Mouse (Mus musculus): ENCODE measurements around the gene Kcnk16.
"Not testable (repeated sequence)": the region's sequence is repeated elsewhere in the genome, so short reads cannot be mapped to it uniquely, and the experiment has no call there.

Gene Kcnk16

DNA sequence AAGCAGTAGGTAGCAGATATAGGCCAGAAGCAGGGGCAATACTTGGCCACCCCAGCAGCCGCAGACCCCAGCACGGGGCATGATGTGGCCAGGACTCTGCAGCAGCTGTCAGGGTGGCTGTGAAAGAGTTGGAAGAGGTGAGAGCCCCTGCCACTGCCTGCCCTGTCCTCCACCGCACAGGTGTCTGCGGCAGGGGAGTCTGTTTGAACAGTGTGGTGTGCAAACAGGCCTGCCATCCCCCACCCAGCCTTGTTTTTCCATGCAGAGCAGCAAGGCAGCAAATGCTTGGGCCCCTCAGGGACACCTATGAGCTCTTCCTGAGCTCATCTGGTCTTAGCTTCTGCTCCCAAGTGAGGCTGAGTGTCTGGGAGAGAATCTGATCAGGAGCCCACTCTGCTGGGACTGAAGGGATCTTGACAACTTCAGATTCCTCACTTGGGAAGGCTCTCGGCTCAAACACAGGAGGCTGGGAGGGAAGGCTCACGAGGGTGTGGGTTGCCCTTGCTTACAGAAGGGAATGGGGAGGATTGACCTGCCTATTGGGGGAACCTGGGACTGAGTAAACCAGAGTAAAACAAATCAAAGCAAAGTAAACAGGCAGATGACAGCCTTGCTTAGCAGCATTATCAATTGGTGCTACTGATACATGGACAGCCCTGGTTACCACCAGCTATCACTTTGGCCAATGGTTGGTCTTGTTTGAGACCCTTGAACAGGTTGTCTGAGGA lies at the start of gene Kcnk16:
TSS of gene Kcnk16 (minus strand) at position 118 of the 728 bp plus-strand sequence.
- no peak for DNase-seq

DNA sequence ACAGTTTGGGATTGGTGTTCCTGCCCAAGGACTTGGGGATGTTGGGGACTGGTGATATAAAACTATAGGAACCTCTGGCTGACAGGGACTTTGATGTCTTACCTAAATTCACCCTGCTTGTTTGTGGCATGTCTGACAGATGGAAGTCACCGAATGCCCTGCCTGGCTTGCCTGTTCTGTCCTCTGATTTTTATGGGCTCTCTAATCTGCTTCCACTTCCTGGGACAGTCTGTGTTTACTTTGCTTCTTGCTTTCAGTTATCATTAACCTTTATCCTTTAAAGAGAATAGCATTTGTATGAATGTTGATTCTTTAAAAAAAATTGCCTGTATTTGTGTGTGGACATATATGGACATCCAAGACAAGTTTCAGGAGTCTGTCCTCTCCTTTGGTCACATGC lies 46.1 kb upstream of the Kcnk16 start:
- DNase-seq, result no peak

DNA sequence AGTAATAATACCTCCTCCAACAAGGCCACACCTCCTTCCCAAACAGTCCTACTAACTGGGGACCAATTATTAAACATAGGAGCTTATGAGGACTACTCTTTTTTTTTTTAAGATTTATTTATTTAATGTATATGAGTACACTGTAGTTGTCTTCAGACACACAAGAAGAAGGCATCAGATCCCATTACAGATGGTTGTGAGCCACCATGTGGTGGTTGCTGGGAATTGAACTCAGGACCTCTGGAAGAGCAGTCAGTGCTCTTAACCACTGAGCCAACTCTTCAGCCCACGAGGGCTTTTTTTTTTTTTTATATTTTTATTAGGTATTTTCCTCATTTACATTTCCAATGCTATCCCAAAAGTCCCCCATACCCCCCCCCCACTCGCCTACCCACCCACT lies 36.1 kb upstream of the Kcnk16 start:
- DNase-seq, result not testable (repeated sequence)

DNA sequence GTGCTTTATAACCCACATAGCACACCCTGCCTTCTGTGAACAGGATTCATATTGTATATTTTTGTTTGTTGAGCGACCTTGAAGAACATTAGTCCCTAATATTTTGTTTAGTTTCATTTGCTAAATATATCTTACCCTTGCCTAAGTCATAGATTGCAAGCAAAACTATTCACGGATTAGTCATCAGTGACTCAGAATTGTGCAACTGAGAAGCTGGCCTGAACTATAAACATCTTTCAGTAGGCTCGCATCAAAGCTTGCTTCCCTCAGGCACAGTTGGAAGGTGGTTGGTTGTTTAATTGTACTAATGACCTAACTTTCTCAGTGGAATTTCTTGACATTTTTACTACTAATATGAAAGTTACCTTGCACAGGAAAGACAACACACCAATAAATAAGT lies 29.1 kb upstream of the Kcnk16 start:
- DNase-seq, result no peak

DNA sequence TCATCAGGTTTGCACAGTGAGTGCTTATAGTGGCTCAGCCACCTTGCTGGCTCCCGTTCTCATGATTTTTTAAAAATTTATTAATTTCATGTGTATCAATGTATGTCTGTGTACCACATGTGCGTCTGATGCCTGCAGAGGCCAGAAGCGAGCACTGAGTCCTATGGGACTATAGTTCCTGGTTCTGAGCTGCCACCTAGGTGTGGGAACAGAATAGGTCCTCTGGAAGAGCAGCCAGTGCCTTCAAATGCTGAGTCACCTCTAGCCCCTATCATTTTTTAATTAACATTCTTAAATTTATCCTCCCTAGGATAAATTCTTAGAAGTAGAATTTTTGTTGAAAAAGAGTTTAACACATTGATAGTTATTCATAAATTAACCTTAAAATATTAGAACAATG lies 28.6 kb upstream of the Kcnk16 start:
- no peak for DNase-seq

DNA sequence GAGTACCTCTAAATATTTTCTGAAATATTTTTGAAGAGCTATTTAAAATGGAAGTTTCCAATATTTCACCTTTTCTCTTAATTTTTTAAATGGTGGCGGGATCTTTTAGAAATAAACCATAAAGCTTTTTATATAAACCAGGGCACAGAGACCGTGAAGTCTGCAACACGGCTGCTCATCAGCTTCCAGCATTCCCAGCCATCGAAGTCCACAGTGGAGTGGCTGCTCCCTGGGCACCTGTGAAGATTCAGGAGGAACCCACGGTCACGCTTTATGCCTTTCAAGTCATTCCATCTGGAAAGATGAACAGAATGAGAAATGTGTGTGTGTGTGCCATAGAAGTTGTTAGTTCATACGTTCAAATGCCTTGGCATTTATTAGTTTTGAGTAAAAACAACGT lies 25.9 kb upstream of the Kcnk16 start:
- DNase-seq, result no peak

DNA sequence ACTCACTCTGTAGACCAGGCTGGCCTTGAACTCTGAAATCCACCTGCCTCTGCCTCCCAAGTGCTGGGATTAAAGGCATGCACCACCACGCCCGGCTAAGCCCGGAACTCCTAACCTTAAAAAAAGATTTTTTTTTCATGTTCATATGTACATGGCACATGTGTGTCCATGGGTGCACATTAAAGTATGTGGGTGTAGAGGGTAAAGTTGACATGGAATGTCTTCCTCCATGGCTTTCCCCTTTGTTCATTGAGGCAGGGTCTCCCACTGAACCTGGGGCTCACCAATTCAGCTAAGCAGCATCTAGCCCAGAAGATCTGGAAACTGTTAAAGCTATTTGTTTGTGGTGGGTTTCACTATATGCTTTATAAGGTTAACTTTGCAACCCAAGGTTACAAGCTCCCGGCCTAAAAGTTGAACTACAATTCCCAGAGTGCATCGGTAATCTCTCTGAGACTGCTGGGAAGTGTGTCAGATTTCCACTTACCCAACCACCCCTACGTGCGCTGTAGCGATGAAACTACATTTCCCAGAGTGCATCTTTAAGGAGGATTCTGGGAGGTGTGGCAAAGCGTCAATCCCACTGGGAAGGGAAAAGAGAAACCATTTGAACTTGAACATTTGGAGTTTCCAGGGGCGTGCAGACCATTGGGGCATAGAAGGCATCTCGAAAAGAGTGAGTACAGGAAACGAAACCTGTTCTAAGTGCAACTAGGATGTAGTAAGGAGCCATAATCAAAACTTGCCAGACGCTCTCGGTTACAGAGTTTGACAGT lies 25.3 kb upstream of the Kcnk16 start, which contains the start of gene Nudt13:
TSS of gene Nudt13 (plus strand) at position 581 of the 776 bp plus-strand sequence.
- peak; percentile 57 to 65 for DNase-seq

DNA sequence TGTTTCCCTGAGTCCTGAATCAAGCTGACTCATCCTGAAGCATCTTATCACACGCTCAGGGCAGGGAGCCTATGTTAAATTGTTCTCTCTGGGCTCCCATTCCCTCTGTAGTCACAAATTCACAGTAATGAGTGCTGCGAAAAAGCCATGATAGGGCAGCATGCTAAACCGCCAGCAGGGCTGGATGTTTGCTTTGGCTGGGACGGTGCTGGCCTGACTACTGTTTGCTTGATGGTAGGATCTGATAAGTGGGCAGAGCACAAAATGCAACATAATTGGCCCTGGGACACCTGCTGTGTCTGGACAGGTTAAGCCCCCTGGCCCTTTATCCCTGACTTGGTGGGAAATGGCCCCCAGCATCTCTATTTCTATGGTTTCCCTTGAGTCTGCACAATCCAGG lies 22.4 kb upstream of the Kcnk16 start:
- DNase-seq, result no peak

DNA sequence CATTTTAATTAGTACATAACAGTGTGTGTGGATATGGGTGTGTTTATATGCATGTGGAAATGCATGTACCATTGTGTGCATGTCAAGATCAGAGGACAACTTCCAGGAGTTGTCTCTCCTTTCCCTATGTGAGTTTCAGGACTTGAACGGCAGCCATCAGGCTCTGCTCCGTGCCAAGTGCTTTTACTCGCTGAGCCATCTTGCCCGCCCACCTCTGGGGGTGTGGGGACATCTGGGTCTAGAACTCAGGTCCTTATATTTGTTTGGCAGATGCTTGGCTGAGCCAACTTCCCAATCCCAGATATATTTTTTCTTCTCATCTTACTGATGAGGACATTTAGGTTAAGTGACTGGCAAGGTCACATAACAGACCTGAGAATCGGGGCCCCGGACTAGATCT lies 578 bp downstream of the Kcnk16 start:
- no peak for DNase-seq

DNA sequence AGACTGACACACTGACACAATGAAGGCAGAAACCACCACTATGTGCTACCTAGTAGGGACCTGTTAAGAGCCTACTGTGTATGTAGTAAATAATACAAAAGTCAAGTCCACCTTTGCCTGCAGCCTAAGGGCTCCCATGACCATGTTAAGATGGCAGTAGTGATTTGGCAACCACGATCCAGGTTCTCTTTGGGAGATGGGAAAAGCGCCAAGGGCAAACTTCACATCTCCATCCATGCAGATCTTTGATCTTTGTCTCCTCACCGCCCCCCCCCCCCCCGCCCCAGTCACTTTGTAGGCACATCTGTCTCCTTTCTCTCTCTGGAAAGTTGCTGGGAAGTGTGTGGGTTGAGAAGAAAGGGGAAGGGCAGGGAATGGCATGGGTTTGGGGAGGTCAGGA lies 6.7 kb downstream of the Kcnk16 start:
- no peak for DNase-seq

DNA sequence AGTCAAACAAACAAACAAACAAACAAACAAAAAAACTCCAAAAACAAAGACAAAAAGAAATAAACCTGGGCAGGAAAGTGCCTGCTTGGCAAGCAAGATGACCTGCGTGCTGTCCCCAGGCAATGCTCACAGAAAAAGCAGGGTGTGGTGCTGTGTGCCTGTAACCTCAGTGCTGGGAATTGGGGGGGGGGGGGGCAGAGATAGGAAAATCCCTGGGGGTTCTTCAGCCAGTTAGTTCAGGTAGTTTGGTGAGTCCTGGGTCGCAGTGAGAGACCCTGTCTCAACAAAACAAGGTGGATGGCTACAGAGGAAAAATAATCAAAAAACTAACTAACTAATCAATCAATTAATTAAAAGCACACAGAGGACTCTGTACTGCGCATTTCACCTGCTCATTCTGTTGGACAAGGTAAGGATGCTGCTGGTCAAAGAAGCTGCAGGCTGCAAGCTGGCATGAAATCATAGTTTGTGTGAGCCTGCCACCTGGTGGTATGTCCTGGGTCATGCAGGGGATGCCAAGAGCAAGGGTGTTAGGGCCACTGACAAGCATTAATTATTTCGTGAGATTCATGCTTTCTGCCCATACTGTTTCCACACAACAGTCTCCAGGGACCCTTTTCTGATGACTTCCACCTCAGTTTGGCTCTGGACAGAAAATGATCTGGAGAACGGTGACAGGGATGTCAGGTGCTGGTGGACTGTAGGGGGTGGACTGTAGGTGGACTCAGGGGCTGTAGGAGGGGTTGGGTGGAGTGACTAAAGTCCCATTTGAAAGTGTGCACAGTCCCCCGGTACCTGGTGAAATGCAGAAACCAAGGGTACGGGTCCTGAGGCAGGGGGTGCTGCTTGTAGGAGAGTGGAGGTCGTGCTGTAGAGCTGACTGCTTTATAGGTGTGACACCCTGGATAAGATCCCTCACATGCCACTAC lies 10.6 kb downstream of the Kcnk16 start:
- peak; percentile 61 to 83 for DNase-seq

DNA sequence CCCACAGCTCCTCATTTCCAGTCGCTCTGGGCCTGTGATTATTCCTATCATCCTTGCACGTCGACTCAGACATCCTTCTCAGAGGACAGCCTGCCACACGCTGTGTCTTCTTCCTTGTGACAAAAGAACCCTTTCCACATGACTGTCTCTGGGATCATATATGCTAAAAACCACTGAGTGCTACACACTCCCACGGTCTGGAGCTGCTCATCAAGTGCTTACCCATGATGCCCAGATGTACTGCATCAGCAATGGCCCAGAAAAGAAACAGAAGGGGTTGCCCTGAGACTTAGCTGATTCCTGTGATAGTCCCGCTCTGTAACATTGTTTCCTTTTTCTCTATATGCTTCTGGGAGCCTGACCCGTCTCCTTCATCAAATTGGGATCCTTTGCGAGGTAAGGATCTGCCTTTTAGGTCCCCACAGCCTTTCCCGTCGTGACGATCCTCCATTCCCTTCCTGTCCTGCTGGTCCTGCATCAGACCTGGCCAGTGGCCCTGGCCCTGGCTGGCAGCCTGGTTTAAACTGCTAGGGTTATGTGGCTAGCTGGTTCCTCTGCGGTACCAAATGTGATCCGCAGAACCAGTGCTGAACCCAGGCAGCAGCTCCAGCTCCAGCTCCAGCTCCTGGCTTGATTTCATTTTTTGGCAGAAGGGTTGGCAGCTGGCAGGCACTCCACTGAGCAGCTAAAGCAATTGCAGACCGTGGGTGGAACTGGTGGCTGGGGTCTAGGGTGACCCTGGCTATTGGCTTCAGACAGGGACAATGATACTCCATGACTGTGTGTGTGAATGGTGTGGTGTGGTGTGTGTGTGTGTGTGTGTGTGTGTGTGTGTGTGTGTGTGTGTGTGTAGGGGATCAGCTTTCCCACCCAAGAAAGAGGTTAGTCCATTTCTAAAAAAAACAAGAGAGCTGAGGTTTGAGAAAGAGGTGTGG lies 18.5 kb downstream of the Kcnk16 start:
- DNase-seq, result no peak

DNA sequence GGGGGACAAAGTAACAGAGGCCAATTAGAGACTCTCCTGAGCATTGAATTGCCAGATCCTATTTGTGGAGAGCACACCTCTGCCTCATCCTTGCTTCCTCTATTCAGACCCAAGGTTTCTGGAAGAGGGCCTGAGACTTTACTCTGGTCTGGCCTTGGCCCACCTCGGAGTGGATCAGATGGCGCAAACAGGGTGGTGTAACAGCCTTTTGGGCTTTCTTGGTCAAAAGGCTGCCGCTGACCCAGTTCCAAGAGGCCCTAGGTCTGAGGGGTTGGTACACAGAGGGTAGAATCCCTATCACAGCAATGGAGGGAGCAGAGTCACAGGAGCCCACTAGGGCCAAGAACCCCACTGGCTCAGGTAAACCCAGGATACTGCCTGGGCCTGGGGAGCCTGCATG lies 21.0 kb downstream of the Kcnk16 start:
- DNase-seq, result no peak

DNA sequence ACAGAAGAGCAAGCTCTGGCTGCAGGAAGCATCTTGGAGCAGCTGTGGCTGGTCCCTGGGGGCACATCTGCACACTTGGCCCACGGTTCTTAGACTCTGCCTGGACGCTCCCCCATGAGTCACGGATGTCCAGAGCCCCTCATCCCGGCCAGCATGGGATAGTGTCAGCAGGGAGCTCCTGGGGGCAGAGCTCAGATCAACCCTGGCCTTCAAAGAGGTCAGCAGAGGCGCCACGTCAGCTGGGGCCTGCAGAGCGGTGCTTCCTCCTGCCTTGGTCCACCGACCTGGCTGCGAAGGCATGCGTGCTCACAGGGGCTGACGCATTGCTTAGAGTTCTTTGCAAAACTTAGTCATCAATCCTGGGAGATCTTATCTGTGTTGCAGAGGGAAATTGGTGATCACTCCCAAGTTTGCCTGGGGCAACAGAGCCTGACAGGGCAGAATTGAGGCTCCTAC lies 22.2 kb downstream of the Kcnk16 start:
- no peak for DNase-seq

DNA sequence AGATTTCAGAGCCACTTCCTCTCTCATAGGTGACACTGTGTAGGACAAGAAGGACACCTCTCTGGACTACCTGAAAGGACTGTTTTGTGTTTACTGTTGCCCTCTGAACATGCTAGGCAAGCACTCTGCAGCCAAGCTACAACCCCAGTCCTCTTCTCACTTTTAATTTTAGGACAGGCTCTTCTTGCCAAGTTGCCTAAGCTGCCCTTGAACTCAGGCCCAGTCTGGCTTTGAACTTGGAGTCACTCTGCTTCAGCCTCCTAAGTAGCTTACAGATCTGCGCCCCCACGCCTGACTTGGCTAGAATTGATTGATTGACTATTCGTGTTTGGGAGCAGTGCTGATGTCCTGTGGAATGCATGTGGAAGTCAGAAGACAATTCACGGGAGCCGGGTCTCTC lies 23.1 kb downstream of the Kcnk16 start:
- no peak for DNase-seq

DNA sequence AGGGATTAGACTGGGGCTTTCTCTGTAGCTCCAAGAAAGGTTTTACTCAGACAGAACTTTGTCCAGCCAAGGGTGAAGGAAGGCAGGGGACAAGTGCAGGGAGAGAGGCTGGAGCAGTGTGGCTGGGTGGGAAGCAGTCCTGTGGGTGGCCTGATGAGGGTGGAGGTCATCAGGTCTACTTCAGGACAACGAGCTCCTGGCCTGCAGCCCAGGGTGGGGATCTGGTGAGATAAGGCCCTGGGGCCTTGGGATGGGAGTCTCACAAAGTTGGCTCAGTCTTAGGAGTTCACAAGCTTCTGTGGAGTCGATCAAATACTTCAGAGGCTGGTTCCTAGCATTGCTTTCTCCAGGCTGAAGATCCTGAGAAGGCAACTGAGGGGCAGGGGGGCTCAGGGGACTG lies 23.7 kb downstream of the Kcnk16 start:
- DNase-seq, result no peak

DNA sequence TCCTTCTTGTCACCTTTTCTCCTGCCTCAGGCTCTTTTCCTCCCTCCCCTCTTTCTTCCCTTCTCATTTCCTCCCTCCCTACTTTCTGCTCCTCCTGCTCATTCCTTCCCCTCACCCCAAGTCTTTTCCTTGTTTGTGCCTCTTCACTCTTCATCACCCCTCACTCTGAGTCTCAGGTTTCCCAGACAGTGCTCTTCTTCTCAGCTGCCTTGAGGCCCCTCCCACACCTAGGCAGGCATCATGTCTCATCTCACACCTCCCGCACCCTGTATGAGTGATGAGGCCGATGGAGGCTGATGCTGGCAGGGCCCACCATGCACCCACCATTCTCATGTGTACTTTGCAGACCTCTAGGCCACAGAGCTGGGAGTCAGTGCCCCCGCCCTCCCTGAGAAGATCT lies 25.8 kb downstream of the Kcnk16 start:
- DNase-seq, result no peak

DNA sequence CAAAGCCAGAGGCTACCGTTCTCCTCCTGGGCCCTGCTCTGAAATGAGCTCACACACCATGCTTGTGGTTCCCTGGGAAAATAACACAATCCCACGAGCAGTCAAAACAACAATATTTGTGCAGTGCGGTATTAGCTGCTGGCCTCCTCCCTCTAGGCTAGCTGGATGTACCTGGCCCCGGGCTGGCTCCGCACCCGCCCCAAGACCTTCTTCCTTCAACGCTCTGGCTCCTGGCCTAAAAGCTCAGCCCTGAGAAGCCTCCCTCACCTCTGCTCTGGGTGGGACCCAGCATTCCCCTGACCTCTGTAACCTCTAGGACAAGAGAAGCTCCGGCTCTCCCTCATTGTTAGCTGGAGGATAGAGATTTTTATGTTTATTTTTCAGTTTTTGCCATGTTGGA lies 26.5 kb downstream of the Kcnk16 start:
- no peak for DNase-seq

DNA sequence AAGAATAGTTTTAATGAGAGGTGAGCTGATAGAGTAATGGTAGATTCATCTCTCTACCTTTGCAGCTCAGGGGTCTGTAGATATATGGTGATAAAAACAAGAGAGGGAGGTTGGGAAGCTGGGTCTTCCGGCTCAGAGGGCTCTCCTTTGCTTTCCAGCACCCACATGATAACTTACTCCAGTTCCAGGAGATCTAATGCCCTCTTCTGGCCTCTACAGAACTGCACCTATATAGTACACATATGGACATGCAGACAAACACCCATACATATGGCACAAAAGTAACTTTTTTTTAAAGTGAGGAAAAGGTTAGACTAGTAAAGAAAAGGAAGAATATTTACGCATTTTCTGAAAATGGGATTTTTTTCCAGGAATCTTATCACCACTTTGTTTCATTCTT lies 34.6 kb downstream of the Kcnk16 start:
- DNase-seq, result no peak

DNA sequence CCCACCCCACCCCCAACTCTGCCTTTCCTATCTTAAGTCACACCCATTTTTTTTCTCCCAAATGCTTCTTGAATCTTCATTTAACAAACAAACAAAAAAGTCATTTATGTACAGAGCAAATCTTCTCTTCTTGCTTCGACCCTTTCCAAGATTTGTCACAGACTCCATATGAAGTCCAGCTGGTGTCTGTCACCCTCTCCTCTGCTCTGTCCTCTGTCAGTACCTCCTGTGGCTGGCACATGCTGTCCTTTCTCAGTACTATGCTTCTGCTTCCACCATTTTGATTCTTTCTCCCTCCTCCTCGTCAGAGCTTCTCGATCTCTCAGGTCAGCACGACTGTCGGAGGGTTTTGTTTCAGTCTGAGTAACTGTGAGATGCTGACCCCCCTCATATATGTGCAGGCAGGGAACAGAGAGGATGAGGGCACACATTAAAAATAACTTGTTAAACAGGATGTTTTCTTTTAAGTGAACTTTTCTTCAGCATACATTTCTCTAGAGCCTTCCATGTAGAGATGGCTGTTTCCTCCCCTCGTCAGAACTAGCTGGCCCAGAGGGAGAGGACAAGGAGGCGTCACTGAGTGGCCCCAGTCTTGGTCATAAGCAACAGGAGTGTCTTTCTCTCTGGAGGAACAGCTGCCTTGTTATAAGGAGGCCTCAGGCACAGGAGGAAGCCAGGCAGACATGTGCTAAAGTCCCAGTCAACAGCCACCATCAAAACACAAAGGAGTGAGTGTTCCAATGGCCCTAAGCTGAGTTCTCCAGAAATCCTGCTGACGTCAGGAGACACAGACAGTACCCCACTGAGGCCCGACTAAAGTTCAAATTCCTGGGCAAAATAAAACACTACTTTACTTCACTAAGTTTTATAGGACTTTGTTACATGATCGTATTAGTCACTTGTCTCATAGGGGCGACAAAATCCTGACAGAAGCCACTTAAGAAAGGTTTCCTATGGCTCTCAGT lies 35.7 kb downstream of the Kcnk16 start:
- no peak for DNase-seq

DNA sequence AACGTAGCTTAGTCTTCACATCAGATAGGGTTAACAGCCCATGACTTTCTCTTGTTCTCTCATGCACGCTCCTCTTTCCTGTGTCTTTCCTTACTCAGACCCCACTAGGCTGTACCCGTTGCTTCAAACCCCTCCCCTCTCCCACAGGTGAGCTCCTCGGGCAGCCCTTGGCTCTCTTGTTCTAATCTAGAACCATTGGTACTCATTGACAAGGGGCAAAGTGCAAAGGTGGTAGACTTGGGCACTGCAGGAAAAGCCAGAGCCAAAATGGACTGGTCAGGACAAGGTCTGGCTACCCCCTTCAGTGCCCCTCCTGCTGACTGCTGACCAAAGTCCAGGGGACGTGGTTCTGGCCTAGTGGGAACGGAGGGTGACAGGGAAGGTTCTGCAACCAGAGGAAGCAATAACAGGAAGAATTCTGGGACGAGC lies 38.9 kb downstream of the Kcnk16 start:
- DNase-seq, result no peak
